Mouse (Mus musculus) bone marrow, adult 2 months (tissue): Measurements from ENCODE around the gene Gm42421.
A peak's percentile ranks its signal among the peaks of the same experiment; 100 is the strongest.

Source experiments
- CTCF ChIP-seq: fragments of 200-500 bp; IDR thresholded peaks from 2 replicates; pipeline ENCODE4 v1.5.1; 2011; ENCODE audit warnings: low read length, control low read depth; ENCODE audit not compliant: control insufficient read depth, insufficient read depth
- POLR2A ChIP-seq: fragments of 200-500 bp; IDR thresholded peaks from 2 replicates; pipeline ENCODE4 v1.6.1; 2011; ENCODE audit warnings: low read depth, mild to moderate bottlenecking, control low read depth, low read length, borderline replicate concordance; ENCODE audit not compliant: control insufficient read depth

- TF ChIP-seq CTCF: peak; percentile 94
- peak; percentile 18; the same call in 1 of the 2 replicates for TF ChIP-seq POLR2A
Measured at GRCm38 (mm10) chr5:143974931-143975630, 47.1 kb downstream of the Gm42421 start.
